ENCODE assay signal across 12 mouse cellular contexts in the genomic region with DNA sequence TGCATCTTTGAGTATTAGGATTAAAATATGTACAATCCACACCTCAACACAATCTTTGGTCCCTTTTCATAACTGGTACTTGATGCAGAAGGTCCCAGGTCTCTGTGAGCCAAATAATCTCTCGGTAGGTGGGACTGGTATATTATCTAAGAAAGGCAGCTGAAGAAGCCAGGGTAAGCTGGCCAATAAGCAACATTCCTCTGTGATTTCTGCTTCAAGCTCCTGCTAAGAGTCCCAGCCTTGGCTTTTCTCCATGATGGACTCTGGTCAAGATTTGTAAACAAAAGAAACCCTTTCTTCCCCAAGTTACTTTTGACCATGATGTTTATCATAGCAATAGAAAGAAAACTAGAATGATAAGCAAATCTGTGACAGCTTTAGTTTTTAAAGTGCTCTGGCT.
DNase-seq lines count a peak whose midpoint lies in the region; ATAC-seq and TF ChIP-seq lines count a peak whose summit lies in the region.
"Had no signal": no experiment of that assay in that cellular context is flagged by ENCODE, and none has a peak within 500 bp of the region (broad histone marks: within the 10 kb centered on the region; RNA-seq: fewer than 3 reads in every experiment).

No protein-coding gene starts in this region.

- H3K9me3 ChIP-seq in kidney, embryonic 15.5 days (replicated peaks): no peaks in the 10 kb centered on the region
- no peaks in the 10 kb centered on the region for H3K9me3 ChIP-seq in midbrain, embryonic 11.5 days (ENCODE audit: control insufficient read depth, low read length)
- H3K9me3 ChIP-seq in midbrain, embryonic 16.5 days (replicated peaks; ENCODE audit: control insufficient read depth, low read length, poor library complexity, severe bottlenecking): no peaks in the 10 kb centered on the region
- H3K9me3 ChIP-seq in stomach, postnatal 0 days (ENCODE audit: control insufficient read depth, low read length): no peaks in the 10 kb centered on the region
- H3K9me3 ChIP-seq: embryonic facial prominence, embryonic 10.5 days; limb, embryonic 13.5 days; midbrain, embryonic 13.5 days had no signal

- DNase-seq in kidney, adult 2 months: peak; percentile 14
- DNase-seq in midbrain, embryonic 11.5 days (ENCODE audit: low spot score, missing footprints): peak; percentile 77
- peak; percentile 59 for DNase-seq in cerebellum, adult 8-10 months
- DNase-seq in lung, postnatal 25 days (ENCODE audit: low spot score): peak; percentile 3
- no peak for DNase-seq in stomach, postnatal 0 days (ENCODE audit: low spot score)
- DNase-seq in left cerebral cortex, postnatal 25 days (ENCODE audit: low spot score in 2 of 2): no peak
- DNase-seq: thymus, postnatal 36 days had no signal

- no peak overlapping the region for H3K4me2 ChIP-seq in kidney, embryonic 15.5 days
- H3K4me2 ChIP-seq in midbrain, embryonic 11.5 days: no peak overlapping the region
- no peak overlapping the region for H3K4me2 ChIP-seq in midbrain, embryonic 16.5 days (ENCODE audit: low read length)
- no peak overlapping the region for H3K4me2 ChIP-seq in stomach, postnatal 0 days (replicated peaks; ENCODE audit: low read depth)
- H3K4me2 ChIP-seq: limb, embryonic 13.5 days; midbrain, embryonic 13.5 days had no signal

- TF ChIP-seq POLR2A in kidney, adult 2 months (IDR thresholded peaks at IDR 0.05; ENCODE audit: low read depth, low read length): no peak

- H3K27me3 ChIP-seq in kidney, adult 2 months (replicated peaks; ENCODE audit: control insufficient read depth, insufficient read depth, low read length): no peaks in the 10 kb centered on the region
- H3K27me3 ChIP-seq in kidney, embryonic 15.5 days: no peaks in the 10 kb centered on the region
- no peaks in the 10 kb centered on the region for H3K27me3 ChIP-seq in midbrain, embryonic 11.5 days (ENCODE audit: control insufficient read depth, insufficient read depth, low read length)
- no peaks in the 10 kb centered on the region for H3K27me3 ChIP-seq in midbrain, embryonic 16.5 days (ENCODE audit: control insufficient read depth, insufficient read depth, low read depth, low read length)
- H3K27me3 ChIP-seq in stomach, postnatal 0 days (ENCODE audit: control insufficient read depth, insufficient read depth, low read length): no peaks in the 10 kb centered on the region
- H3K27me3 ChIP-seq: limb, embryonic 13.5 days; midbrain, embryonic 13.5 days had no signal

- no peak for TF ChIP-seq EP300 in stomach, postnatal 0 days (optimal IDR thresholded peaks at IDR 0.05)

- H3K36me3 ChIP-seq in kidney, adult 2 months (ENCODE audit: control insufficient read depth, insufficient read depth, low read length): no peaks in the 10 kb centered on the region
- no peaks in the 10 kb centered on the region for H3K36me3 ChIP-seq in kidney, embryonic 15.5 days
- no peaks in the 10 kb centered on the region for H3K36me3 ChIP-seq in midbrain, embryonic 11.5 days (ENCODE audit: control insufficient read depth, insufficient read depth, low read length)
- H3K36me3 ChIP-seq in midbrain, embryonic 16.5 days (ENCODE audit: control insufficient read depth, insufficient read depth, low read length): no peaks in the 10 kb centered on the region
- no peaks in the 10 kb centered on the region for H3K36me3 ChIP-seq in stomach, postnatal 0 days (ENCODE audit: control insufficient read depth, insufficient read depth, low read length)
- H3K36me3 ChIP-seq: embryonic facial prominence, embryonic 10.5 days; limb, embryonic 13.5 days; midbrain, embryonic 13.5 days had no signal

- no peak overlapping the region for H3K9ac ChIP-seq in kidney, embryonic 15.5 days
- no peak overlapping the region for H3K9ac ChIP-seq in midbrain, embryonic 11.5 days (ENCODE audit: low read length)
- H3K9ac ChIP-seq in midbrain, embryonic 16.5 days (ENCODE audit: low read depth, low read length): no peak overlapping the region
- H3K9ac ChIP-seq in stomach, postnatal 0 days (ENCODE audit: low read length): no peak overlapping the region
- H3K9ac ChIP-seq: limb, embryonic 13.5 days; midbrain, embryonic 13.5 days had no signal

- no peak for TF ChIP-seq CTCF in kidney, adult 2 months (conservative IDR thresholded peaks at IDR 0.05; ENCODE audit: insufficient read depth, insufficient read length, low read depth, low read length)
- no peak for TF ChIP-seq CTCF in stomach, postnatal 0 days (IDR thresholded peaks at IDR 0.05; ENCODE audit: low read depth)

- H3K4me1 ChIP-seq in kidney, adult 2 months (ENCODE audit: control insufficient read depth, insufficient read depth, low read length): no peaks in the 10 kb centered on the region
- no peaks in the 10 kb centered on the region for H3K4me1 ChIP-seq in kidney, embryonic 15.5 days
- no peaks in the 10 kb centered on the region; the same call in 1 of the 2 replicates for H3K4me1 ChIP-seq in midbrain, embryonic 11.5 days (ENCODE audit: control insufficient read depth, insufficient read depth, low read length)
- no peaks in the 10 kb centered on the region for H3K4me1 ChIP-seq in midbrain, embryonic 16.5 days (ENCODE audit: control insufficient read depth, insufficient read depth, low read length)
- H3K4me1 ChIP-seq in stomach, postnatal 0 days (replicated peaks; ENCODE audit: control insufficient read depth, insufficient read depth): no peaks in the 10 kb centered on the region
- H3K4me1 ChIP-seq: limb, embryonic 13.5 days had no signal

- no peak overlapping the region for H3K4me3 ChIP-seq in kidney, adult 2 months (ENCODE audit: insufficient read depth, low read depth, low read length)
- H3K4me3 ChIP-seq in kidney, embryonic 15.5 days (replicated peaks): no peak overlapping the region
- no peak overlapping the region for H3K4me3 ChIP-seq in midbrain, embryonic 11.5 days (ENCODE audit: low read depth, low read length)
- no peak overlapping the region for H3K4me3 ChIP-seq in midbrain, embryonic 16.5 days (ENCODE audit: low read depth, low read length)
- no peak overlapping the region for H3K4me3 ChIP-seq in stomach, postnatal 0 days (ENCODE audit: low read depth, low read length)
- H3K4me3 ChIP-seq: embryonic facial prominence, embryonic 10.5 days; limb, embryonic 13.5 days; midbrain, embryonic 13.5 days had no signal

- intact Hi-C loops in left cerebral cortex, postnatal 25 days (cut with DNase I): loop anchor here (10.0 kb wide), 1 partner anchor 245 kb away; no protein-coding TSS in a partner anchor

- no peak overlapping the region for H3K27ac ChIP-seq in kidney, adult 2 months (ENCODE audit: insufficient read depth, low read depth, low read length)
- no peak overlapping the region for H3K27ac ChIP-seq in kidney, embryonic 15.5 days
- H3K27ac ChIP-seq in midbrain, embryonic 11.5 days (ENCODE audit: low read depth, low read length): no peak overlapping the region
- H3K27ac ChIP-seq in midbrain, embryonic 16.5 days (ENCODE audit: low read length): no peak overlapping the region
- no peak overlapping the region for H3K27ac ChIP-seq in stomach, postnatal 0 days (replicated peaks)
- H3K27ac ChIP-seq: embryonic facial prominence, embryonic 10.5 days; limb, embryonic 13.5 days; midbrain, embryonic 13.5 days had no signal

- ATAC-seq in kidney, embryonic 15.5 days (replicated peaks; ENCODE audit: low FRiP score): no peak
- no peak for ATAC-seq in midbrain, embryonic 11.5 days (ENCODE audit: low FRiP score)
- ATAC-seq in midbrain, embryonic 16.5 days: no peak
- ATAC-seq in stomach, postnatal 0 days (ENCODE audit: low FRiP score, low TSS enrichment): no peak
- ATAC-seq: midbrain, embryonic 13.5 days had no signal

- 56% methylated on average over 1 of the region's 1 CpGs for WGBS in kidney, adult 2 months
- WGBS in kidney, embryonic 15.5 days: 73% methylated on average over 1 of the region's 1 CpGs
- 83% methylated on average over 1 of the region's 1 CpGs for whole genome bisulfite sequencing in midbrain, embryonic 11.5 days
- WGBS in midbrain, embryonic 16.5 days: 72% methylated on average over 1 of the region's 1 CpGs
- 34% methylated on average over 1 of the region's 1 CpGs for WGBS in stomach, postnatal 0 days

Comparison
In these comparisons a context has a peak if more than half of its experiments do, and no peak if none do; other contexts are left out.
1. DNase-seq: peak in kidney, adult 2 months (single experiment), midbrain, embryonic 11.5 days (single experiment), cerebellum, adult 8-10 months (single experiment) and lung, postnatal 25 days (single experiment); none in stomach, postnatal 0 days (single experiment) and left cerebral cortex, postnatal 25 days (0 of 2).